Mouse (Mus musculus): ENCODE results near the gene Bbof1. TPM values are rescaled to one million over a fixed set of nuclear protein-coding genes. Genes with fewer than 3 reads are reported as not detected.

Bbof1 gene
- polyA plus RNA-seq, 1 experiment from 2014 or later, result 0.94 TPM

- no peaks in the 10 kb centered on the region for H3K9me3 ChIP-seq (replicated peaks; ENCODE audit: control insufficient read depth, low read length)
- H3K27me3 ChIP-seq (replicated peaks; ENCODE audit: control insufficient read depth, insufficient read depth, low read length), result no peaks in the 10 kb centered on the region
- WGBS, result 1% methylated on average over 49 of the region's 52 CpGs
- H3K4me1 ChIP-seq (ENCODE audit: control insufficient read depth, insufficient read depth, low read length), result no peaks in the 10 kb centered on the region
- H3K4me2 ChIP-seq (ENCODE audit: low read length), result peak overlapping the region; percentile 93
- H3K27ac ChIP-seq (ENCODE audit: low read depth, low read length), result peak overlapping the region; percentile 71
- ATAC-seq (peak; percentile 79), DNase-seq (ENCODE audit: low spot score) (peak; percentile 39)
- H3K9ac ChIP-seq (ENCODE audit: low read length), result peak overlapping the region; percentile 83
- no peaks in the 10 kb centered on the region for H3K36me3 ChIP-seq (ENCODE audit: control insufficient read depth, insufficient read depth, low read length)
- peak overlapping the region; percentile 75 for H3K4me3 ChIP-seq (ENCODE audit: low read depth, low read length)
Observed at GRCm38 (mm10) chr12:84407874-84408818, 725 bp upstream of the Bbof1 start.

- no peaks in the 10 kb centered on the region for H3K27me3 ChIP-seq (replicated peaks; ENCODE audit: control insufficient read depth, insufficient read depth, low read length)
- no peaks in the 10 kb centered on the region; the same call in 1 of the 2 replicates for H3K9me3 ChIP-seq (replicated peaks; ENCODE audit: control insufficient read depth, low read length)
- no peaks in the 10 kb centered on the region for H3K36me3 ChIP-seq (ENCODE audit: control insufficient read depth, insufficient read depth, low read length)
- H3K27ac ChIP-seq (ENCODE audit: low read depth, low read length), result peak within 1 kb of the TSS; percentile 56; the same call in 1 of the 2 replicates
- 3% methylated on average over 50 of the region's 50 CpGs for WGBS
- H3K4me1 ChIP-seq (ENCODE audit: control insufficient read depth, insufficient read depth, low read length), result peaks cover 4% of the 10 kb centered on the region
- H3K9ac ChIP-seq (ENCODE audit: low read length), result peak within 1 kb of the TSS; percentile 64
- H3K4me3 ChIP-seq (ENCODE audit: low read depth, low read length), result peak within 1 kb of the TSS; percentile 52
- DNase-seq (ENCODE audit: low spot score) (peak; percentile 97), ATAC-seq (peak; percentile 97)
- peak within 1 kb of the TSS; percentile 63 for H3K4me2 ChIP-seq (ENCODE audit: low read length)
Observed at GRCm38 (mm10) chr12:84416834-84417604, 8.1 kb downstream of the Bbof1 start, which contains the start of gene Rnf113a2. Gene Rnf113a2 (plus strand): TSS chr12:84417196.

- Histone ChIP-seq H3K4me1 (ENCODE audit: control insufficient read depth, insufficient read depth, low read length) (peaks cover 4% of the 10 kb centered on the region), H3K27ac (ENCODE audit: low read depth, low read length) (peak overlapping the region; percentile 56; the same call in 1 of the 2 replicates), H3K27me3 (replicated peaks; ENCODE audit: control insufficient read depth, insufficient read depth, low read length) (no peaks in the 10 kb centered on the region), H3K9ac (ENCODE audit: low read length) (peak overlapping the region; percentile 64), H3K4me2 (ENCODE audit: low read length) (peak overlapping the region; percentile 63), H3K36me3 (ENCODE audit: control insufficient read depth, insufficient read depth, low read length) (no peaks in the 10 kb centered on the region), H3K9me3 (replicated peaks; ENCODE audit: control insufficient read depth, low read length) (no peaks in the 10 kb centered on the region; the same call in 1 of the 2 replicates), H3K4me3 (ENCODE audit: low read depth, low read length) (peak overlapping the region; percentile 52)
- DNase-seq (ENCODE audit: low spot score) (no peak), ATAC-seq (0 out of 2 replicates have a peak, but pooled peaks have one; percentile 6)
- 42% methylated on average over 18 of the region's 18 CpGs for WGBS
Observed at GRCm38 (mm10) chr12:84417605-84417922, 8.7 kb downstream of the Bbof1 start.

- Histone ChIP-seq H3K4me2 (ENCODE audit: low read length) (no peak overlapping the region), H3K4me3 (ENCODE audit: low read depth, low read length) (no peak overlapping the region), H3K27ac (ENCODE audit: low read depth, low read length) (no peak overlapping the region), H3K9me3 (replicated peaks; ENCODE audit: control insufficient read depth, low read length) (no peaks in the 10 kb centered on the region), H3K9ac (ENCODE audit: low read length) (no peak overlapping the region), H3K27me3 (replicated peaks; ENCODE audit: control insufficient read depth, insufficient read depth, low read length) (no peaks in the 10 kb centered on the region), H3K4me1 (ENCODE audit: control insufficient read depth, insufficient read depth, low read length) (no peaks in the 10 kb centered on the region), H3K36me3 (ENCODE audit: control insufficient read depth, insufficient read depth, low read length) (no peaks in the 10 kb centered on the region)
- 58% methylated on average over 3 of the region's 3 CpGs for WGBS
- DNase-seq (ENCODE audit: low spot score), result no peak
- ATAC-seq, result no peak
Observed at GRCm38 (mm10) chr12:84423990-84424389, 15.1 kb downstream of the Bbof1 start.

GRCm38 (mm10) chr12:84429825-84430224 is 21.0 kb downstream of the Bbof1 start:
- no peak overlapping the region for H3K9ac ChIP-seq (ENCODE audit: low read length)
- H3K4me2 ChIP-seq (ENCODE audit: low read length), result no peak overlapping the region
- H3K4me1 ChIP-seq (ENCODE audit: control insufficient read depth, insufficient read depth, low read length), result no peaks in the 10 kb centered on the region
- peaks cover 11% of the 10 kb centered on the region; the same call in 1 of the 2 replicates for H3K36me3 ChIP-seq (ENCODE audit: control insufficient read depth, insufficient read depth, low read length)
- no peak overlapping the region for H3K27ac ChIP-seq (ENCODE audit: low read depth, low read length)
- WGBS, result 96% methylated on average over 2 of the region's 2 CpGs
- DNase-seq (ENCODE audit: low spot score) (no peak), ATAC-seq (no peak)
- no peaks in the 10 kb centered on the region for H3K27me3 ChIP-seq (replicated peaks; ENCODE audit: control insufficient read depth, insufficient read depth, low read length)
- no peak overlapping the region for H3K4me3 ChIP-seq (ENCODE audit: low read depth, low read length)
- no peaks in the 10 kb centered on the region for H3K9me3 ChIP-seq (replicated peaks; ENCODE audit: control insufficient read depth, low read length)

GRCm38 (mm10) chr12:84438697-84439096 is 29.8 kb downstream of the Bbof1 start:
- no peak overlapping the region for H3K4me3 ChIP-seq (ENCODE audit: low read depth, low read length)
- H3K27ac ChIP-seq (ENCODE audit: low read depth, low read length), result no peak overlapping the region
- H3K9me3 ChIP-seq (replicated peaks; ENCODE audit: control insufficient read depth, low read length), result no peaks in the 10 kb centered on the region
- H3K9ac ChIP-seq (ENCODE audit: low read length), result no peak overlapping the region
- H3K36me3 ChIP-seq (ENCODE audit: control insufficient read depth, insufficient read depth, low read length), result peaks cover under 1% of the 10 kb centered on the region; the same call in 1 of the 2 replicates
- H3K4me1 ChIP-seq (ENCODE audit: control insufficient read depth, insufficient read depth, low read length), result no peaks in the 10 kb centered on the region
- ATAC-seq, result no peak
- WGBS, result 85% methylated on average over 2 of the region's 2 CpGs
- DNase-seq (ENCODE audit: low spot score), result no peak
- H3K27me3 ChIP-seq (replicated peaks; ENCODE audit: control insufficient read depth, insufficient read depth, low read length), result no peaks in the 10 kb centered on the region
- H3K4me2 ChIP-seq (ENCODE audit: low read length), result no peak overlapping the region

GRCm38 (mm10) chr12:84442526-84442925 is 33.7 kb downstream of the Bbof1 start:
- Histone ChIP-seq H3K36me3 (ENCODE audit: control insufficient read depth, insufficient read depth, low read length) (no peaks in the 10 kb centered on the region), H3K27ac (ENCODE audit: low read depth, low read length) (no peak overlapping the region), H3K9ac (ENCODE audit: low read length) (no peak overlapping the region), H3K9me3 (replicated peaks; ENCODE audit: control insufficient read depth, low read length) (no peaks in the 10 kb centered on the region), H3K4me1 (ENCODE audit: control insufficient read depth, insufficient read depth, low read length) (no peaks in the 10 kb centered on the region), H3K4me3 (ENCODE audit: low read depth, low read length) (no peak overlapping the region), H3K27me3 (replicated peaks; ENCODE audit: control insufficient read depth, insufficient read depth, low read length) (no peaks in the 10 kb centered on the region), H3K4me2 (ENCODE audit: low read length) (no peak overlapping the region)
- no peak for DNase-seq (ENCODE audit: low spot score)
- 74% methylated on average over 4 of the region's 4 CpGs for WGBS
- no peak for ATAC-seq

GRCm38 (mm10) chr12:84447386-84447785 is 38.5 kb downstream of the Bbof1 start:
- Histone ChIP-seq H3K9me3 (replicated peaks; ENCODE audit: control insufficient read depth, low read length) (no peaks in the 10 kb centered on the region), H3K4me3 (ENCODE audit: low read depth, low read length) (no peak overlapping the region), H3K36me3 (ENCODE audit: control insufficient read depth, insufficient read depth, low read length) (no peaks in the 10 kb centered on the region), H3K27me3 (replicated peaks; ENCODE audit: control insufficient read depth, insufficient read depth, low read length) (no peaks in the 10 kb centered on the region), H3K4me1 (ENCODE audit: control insufficient read depth, insufficient read depth, low read length) (peaks cover 3% of the 10 kb centered on the region; the same call in 1 of the 2 replicates), H3K27ac (ENCODE audit: low read depth, low read length) (no peak overlapping the region), H3K4me2 (ENCODE audit: low read length) (no peak overlapping the region), H3K9ac (ENCODE audit: low read length) (no peak overlapping the region)
- ATAC-seq (no peak), DNase-seq (ENCODE audit: low spot score) (no peak)
- WGBS, result 66% methylated on average over 1 of the region's 1 CpGs
